Mouse (Mus musculus) A20 (cell line): ENCODE data around the gene Lyzl4.
"Not testable (repeated sequence)": the region's sequence is repeated elsewhere in the genome, so short reads cannot be mapped to it uniquely, and the experiment has no call there.

Experiments
- DNase-seq: peaks from one replicate; pipeline ENCODE4 v3.0.0-alpha.2; 2011; ENCODE audit warnings: low read depth, low spot score

Lyzl4 gene

DNA sequence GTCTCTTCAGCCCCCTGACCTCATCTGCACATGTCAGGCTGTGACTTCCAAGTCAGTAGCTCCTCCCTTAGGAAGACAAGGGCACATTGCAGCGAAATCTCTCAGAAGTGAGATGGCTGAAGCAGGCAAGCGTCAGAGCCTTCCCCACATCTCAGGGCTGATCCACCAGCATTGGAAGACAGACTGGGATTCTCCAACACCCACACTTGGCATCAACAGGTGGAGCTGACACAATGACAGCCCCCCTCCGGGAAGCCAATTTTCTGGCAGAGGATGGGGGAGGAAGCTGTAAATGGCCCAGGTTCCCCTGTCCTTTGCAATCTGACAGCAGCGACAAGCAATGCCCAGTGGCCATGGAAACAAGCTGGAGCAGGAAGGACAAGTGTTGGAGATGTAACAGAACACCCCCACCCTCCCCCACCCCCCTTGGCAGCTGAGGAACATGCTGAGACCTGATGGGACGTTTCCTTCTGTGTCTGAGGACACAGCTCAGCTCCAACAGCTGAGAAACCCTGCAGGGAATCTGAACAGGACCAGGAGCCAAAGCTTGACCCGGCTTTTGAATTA, 41.0 kb downstream of the Lyzl4 start:
- no peak for DNase-seq

DNA sequence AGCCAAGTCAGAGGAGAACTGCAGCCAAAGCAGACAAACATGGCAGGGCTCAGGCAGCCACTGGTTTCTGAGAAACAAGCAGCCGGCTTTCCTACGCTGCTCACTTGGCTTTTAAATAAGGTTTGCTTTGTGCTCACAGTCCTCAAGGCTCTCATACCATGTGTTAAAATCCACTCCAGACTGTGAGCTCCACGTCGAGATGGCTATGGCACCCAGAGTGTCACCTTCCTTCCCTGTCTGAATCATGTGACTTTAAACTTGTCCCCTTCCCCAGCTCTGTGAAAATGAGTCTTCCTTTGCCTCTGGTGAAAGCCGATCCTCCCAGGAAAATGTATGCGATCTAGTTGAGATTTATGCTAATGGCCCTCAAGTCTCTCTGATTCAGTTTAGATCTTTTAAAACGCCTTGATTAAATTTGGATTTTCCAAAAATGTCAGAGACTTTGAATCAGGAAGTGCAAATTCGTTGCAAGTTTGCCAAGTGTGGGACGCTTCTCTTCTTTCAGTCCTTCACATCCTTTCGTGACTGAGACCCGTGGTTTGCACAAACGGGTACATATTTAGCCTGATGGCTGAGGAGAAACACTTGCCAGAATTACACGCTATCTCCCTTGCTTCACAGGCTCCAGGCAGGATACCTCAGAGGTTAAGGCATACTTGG, 41.6 kb downstream of the Lyzl4 start:
- no peak for DNase-seq

- DNase-seq, result no peak
These were observed 42.3 kb downstream of the Lyzl4 start for GRCm38 (mm10) chr9:121599551-121599950.

DNA sequence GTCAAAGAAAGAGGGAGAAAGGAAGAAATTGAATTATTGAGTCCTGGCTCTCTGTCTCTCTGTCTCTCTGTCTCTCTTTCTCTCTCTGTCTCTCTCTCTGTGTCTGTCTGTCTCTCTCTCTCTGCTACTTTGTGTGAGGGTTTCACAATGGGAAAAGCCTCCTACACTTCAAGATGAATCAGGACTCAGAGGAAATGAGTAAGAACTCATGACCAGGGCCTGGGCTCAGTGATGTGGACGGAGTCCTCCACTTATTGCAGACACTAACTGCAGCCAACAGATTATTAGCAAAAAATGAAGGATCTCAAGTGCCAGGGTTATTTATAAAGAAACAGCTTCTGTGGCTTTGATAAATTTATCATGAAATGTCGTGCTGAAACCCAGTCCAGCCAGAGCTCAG, 43.8 kb downstream of the Lyzl4 start:
- DNase-seq, result no peak

GRCm38 (mm10) chr9:121594771-121595170, 47.1 kb downstream of the Lyzl4 start:
- DNase-seq, result no peak

DNA sequence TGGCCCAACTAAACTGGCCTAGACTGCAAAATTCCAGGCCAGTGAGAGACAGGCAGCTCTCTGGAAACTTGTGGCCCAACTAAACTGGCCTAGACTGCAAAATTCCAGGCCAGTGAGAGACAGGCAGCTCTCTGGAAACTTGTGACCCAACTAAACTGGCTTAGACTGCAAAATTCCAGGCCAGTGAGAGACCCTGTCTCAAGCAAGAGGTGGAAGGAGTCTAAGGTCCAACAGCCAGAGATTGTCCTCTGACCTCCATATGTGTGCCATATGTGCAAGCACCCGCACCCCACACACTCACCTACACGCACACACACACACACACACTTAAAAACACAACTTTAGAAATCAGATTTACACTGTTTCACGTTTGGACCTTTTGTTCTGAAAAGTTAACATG, 48.1 kb downstream of the Lyzl4 start:
- not testable (repeated sequence) for DNase-seq

DNA sequence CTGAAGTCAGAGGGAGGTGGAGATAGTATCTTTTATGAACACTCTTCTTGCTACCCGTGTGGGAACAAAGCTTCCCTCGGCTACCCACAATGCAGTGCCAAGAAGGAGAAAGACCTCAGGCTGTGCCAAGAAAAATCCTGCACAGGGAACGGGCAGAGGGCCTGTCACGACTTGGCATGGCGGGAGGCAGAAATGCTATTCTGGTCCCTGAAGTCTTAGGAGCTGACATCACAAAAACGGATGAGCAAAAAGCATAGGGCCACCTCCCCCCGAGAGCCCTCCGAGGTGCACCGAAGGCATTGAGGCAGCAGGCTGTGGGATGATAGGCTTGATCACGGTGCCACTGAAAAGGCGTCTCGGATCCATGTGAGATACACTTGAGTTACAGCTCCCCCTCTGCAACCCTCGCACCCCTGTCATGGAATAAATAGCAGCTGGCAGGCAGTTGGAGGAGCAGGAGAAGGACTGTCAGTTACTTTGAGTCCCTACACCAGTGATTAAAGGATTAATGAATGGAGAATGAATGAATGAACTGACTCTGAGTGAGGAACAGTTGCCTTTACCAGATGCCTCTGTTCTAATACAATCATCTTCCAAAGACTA, 48.8 kb downstream of the Lyzl4 start:
- DNase-seq, result no peak

DNA sequence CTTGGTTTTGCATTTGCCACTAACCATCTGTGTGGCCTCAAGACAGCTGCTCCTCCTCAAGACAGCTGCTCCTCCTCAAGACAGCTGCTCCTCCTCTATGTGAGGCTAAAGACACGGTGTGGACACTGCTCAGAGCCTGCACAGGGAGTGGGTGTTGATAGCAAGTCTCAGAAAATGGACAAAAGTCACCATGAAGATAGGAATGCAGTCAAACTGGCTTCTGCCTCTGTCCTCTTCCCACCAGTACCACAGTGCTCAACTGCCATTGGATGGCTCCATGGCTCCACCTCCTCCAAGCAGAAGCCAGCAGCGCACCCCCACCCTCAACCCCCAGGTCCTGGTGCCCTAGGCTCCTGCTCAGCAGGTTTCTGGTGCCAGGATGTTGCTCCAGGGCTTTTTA, 52.4 kb downstream of the Lyzl4 start:
- no peak for DNase-seq

GRCm38 (mm10) chr9:121574380-121574779, 67.5 kb downstream of the Lyzl4 start:
- peak; percentile 46 for DNase-seq

GRCm38 (mm10) chr9:121568451-121568850, 73.4 kb downstream of the Lyzl4 start:
- no peak for DNase-seq

GRCm38 (mm10) chr9:121566387-121566786, 75.5 kb downstream of the Lyzl4 start:
- DNase-seq, result no peak

DNA sequence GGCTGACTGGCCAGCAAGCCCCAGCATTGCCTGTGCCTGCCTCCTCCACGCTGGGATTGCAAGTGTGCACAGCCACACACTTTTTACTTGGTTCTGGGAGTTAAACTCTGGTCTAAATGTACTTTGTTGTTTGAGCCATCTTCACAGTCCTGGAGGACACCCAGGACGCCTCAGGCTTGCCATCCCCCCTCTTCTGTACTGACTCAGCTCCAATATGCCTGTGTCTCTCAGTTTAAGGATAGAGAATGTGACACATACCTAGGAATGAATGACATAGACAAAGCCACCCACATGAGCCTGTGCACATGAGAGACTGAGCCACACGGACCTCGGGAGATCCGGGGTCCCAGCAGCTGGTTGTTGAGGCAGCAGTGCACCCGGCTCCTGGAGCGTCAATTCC, 78.6 kb downstream of the Lyzl4 start:
- no peak for DNase-seq

GRCm38 (mm10) chr9:121560515-121560914, 81.4 kb downstream of the Lyzl4 start:
- no peak for DNase-seq

DNA sequence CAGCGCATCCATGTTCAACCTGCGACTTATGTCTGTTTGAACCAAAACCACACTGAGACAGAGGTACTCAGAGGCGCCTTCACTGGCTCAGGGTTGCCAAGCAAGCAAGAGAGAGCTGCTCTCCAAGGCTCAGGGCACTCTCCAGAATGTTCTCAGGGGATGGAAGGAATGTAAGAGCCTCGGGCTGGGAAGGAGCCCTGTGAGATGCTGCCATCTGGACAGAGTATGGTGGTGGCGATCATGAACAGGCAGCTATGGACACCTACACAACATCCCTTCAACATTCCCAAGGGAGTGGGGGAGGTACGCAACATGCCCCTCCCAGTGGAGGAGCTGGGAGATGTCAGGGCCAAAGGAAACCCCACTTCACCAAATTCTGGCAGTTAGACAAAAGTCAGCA, 83.7 kb downstream of the Lyzl4 start:
- no peak for DNase-seq

DNA sequence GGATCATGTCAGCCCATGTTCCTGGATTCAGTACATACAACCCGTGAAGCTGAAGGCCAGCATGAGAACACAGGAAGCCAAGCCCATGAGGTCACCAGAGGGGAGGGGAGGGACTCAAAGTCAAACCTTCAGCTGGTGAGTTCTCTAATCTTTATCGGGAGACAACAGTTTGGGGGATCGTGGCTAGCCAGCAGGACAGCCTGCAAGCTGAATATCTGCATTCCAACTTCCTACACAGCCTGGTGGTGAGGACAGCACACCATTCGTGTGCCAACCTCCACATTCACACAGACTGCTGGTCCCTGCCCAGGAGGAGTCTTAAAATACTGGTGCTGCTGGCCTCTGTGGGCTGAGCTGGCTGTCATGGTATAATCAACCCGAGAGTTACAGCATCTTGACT, 85.0 kb downstream of the Lyzl4 start:
- no peak for DNase-seq

GRCm38 (mm10) chr9:121555395-121556000, 86.4 kb downstream of the Lyzl4 start:
- no peak for DNase-seq

DNA sequence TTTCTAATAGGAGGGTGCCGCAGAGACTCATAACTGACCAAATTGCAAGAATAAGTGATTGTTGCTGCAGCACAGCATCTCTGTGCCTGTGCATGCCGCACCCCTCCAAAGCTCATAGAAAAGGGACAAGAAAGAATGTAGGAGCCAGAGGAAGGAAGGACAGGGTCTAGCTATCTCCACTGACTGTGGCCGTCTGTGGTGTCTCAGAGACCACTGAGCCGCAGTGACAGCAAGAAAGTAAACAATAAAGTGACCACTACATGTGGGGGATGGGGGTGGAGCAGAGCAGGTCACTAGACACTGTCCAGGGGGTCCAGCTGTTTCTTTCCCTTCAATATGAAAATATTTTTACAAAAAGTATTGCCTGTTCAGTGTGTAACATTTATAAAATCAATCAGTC, 88.3 kb downstream of the Lyzl4 start:
- no peak for DNase-seq

DNA sequence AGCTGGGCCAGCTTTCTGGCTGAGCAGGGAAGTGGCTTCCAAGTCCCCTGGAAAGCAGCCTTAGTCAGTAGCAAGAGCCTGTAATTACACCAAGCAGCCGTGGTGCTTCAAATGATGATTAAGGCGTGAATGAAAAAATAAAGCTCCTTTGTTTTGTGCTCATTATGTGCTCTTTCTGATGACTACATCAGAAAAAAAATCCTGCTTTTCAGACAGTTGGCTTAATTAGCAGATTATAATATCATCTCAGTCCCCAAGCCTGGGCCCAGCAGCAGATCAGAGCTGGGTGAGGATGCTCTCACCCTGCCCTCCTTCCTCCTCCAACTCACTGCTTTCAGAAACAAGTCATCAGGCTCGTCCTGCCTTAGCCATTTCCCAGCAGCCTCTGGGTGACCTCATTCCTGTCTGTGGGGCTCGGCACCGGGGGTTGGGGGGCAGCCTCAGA, 91.5 kb downstream of the Lyzl4 start:
- DNase-seq, result no peak

- no peak for DNase-seq
These were observed 92.5 kb downstream of the Lyzl4 start for GRCm38 (mm10) chr9:121549444-121549843.

DNA sequence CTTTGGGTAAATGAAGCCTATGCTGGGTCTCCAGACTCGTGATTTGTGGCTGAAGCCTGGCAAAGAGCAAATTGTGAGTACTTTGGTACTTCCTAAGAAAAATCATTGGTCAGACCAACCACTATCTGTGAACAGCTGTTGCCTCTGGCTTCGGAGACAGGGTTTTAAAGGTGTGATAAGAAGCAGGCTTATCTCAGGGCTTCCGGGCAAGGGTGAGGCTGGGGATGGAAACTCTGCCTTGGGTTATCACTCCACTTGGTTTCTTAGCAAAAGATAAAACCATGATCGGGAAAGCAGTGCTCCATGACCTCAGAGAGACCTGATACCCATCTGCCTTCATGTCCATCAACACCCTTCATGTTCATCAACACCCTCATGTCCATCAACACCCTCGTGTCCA, 92.9 kb downstream of the Lyzl4 start:
- no peak for DNase-seq

GRCm38 (mm10) chr9:121547431-121547830, 94.5 kb downstream of the Lyzl4 start:
- no peak for DNase-seq

DNA sequence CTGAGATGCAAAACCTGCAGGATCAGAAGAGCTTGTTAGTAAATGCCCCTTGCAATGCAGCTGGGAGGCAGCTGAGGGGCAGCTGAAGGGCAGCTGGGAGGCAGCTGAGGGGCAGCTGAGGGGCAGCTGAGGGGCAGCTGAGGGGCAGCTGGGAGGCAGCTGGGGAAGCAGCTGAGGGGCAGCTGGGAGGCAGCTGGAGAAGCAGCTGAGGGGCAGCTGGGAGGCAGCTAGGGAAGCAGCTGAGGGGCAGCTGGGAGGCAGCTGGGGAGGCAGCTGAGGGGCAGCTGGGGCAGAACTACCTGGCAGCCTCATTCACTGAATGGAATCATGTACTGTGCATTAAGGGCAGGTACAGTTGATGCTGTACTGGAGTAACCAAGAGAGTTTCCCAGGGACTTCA, 100.4 kb downstream of the Lyzl4 start:
- DNase-seq, result no peak

- no peak for DNase-seq
These were observed 109.3 kb downstream of the Lyzl4 start for GRCm38 (mm10) chr9:121532626-121533025.
